Mouse (Mus musculus) midbrain, embryonic 16.5 days (tissue): ENCODE data around the gene Eif4e2. TPM values are rescaled to one million over a fixed set of nuclear protein-coding genes. Genes with fewer than 3 reads are reported as not detected.

Experiments used
- ATAC-seq: fragments of 200-750 bp; cut with Nextera tagmentation; 2 replicates; pipeline ENCODE4 v1.8.0; 2017; ENCODE audit warnings: moderate TSS enrichment
- H3K27ac ChIP-seq: fragments of 300-500 bp; sonication (generic); 2 replicates; pipeline ENCODE4 v1.5.1; 2014; ENCODE audit warnings: mild to moderate bottlenecking, low read length, mixed read lengths
- H3K27me3 ChIP-seq: fragments of 300-500 bp; sonication (generic); 2 replicates; pipeline ENCODE4 v1.6.1; 2014; ENCODE audit warnings: low read depth, low read length, mixed read lengths; ENCODE audit not compliant: control insufficient read depth, insufficient read depth
- H3K36me3 ChIP-seq: fragments of 300-500 bp; sonication (generic); 2 replicates; pipeline ENCODE4 v1.6.1; 2014; ENCODE audit warnings: mild to moderate bottlenecking, low read length, moderate library complexity, mixed read lengths; ENCODE audit not compliant: control insufficient read depth, insufficient read depth
- H3K4me1 ChIP-seq: fragments of 300-500 bp; sonication (generic); 2 replicates; pipeline ENCODE4 v1.6.1; 2014; ENCODE audit warnings: mild to moderate bottlenecking, low read length, mixed read lengths; ENCODE audit not compliant: control insufficient read depth, insufficient read depth
- H3K4me2 ChIP-seq: fragments of 300-500 bp; sonication (generic); 2 replicates; pipeline ENCODE4 v1.6.1; 2014; ENCODE audit warnings: mild to moderate bottlenecking, low read length, mixed read lengths
- H3K4me3 ChIP-seq: fragments of 300-500 bp; sonication (generic); 2 replicates; pipeline ENCODE4 v1.5.1; 2014; ENCODE audit warnings: low read depth, mild to moderate bottlenecking, low read length, moderate library complexity, mixed read lengths
- H3K9ac ChIP-seq: fragments of 300-500 bp; sonication (generic); 2 replicates; pipeline ENCODE4 v1.6.1; 2014; ENCODE audit warnings: low read depth, low read length, mixed read lengths
- H3K9me3 ChIP-seq: fragments of 300-500 bp; sonication (generic); replicated peaks from 2 replicates; pipeline ENCODE4 v1.6.1; 2014; ENCODE audit warnings: mild to moderate bottlenecking, low read length, mixed read lengths; ENCODE audit not compliant: control insufficient read depth, poor library complexity, severe bottlenecking
- WGBS: fragments of 180-500 bp; shearing (Covaris S2); extraction: QIAGEN DNeasy Blood & Tissue Kit; methylation state at CpG from one replicate; pipeline ENCODE4 v1.1.7; 2014; 5-methylcytosine and 5-hydroxymethylcytosine counted together
- polyA plus RNA-seq: library from polyadenylated mRNA; unstranded; fragments of >200 nt; fragmentation: Nextera tagmentation; extraction: Ambion mirVana; gene quantifications from 2 replicates; pipeline ENCODE4 v1.2.1, GENCODE M21; 2015

Gene Eif4e2
- 86.6 and 92.5 TPM in 2 replicates for polyA plus RNA-seq

DNA sequence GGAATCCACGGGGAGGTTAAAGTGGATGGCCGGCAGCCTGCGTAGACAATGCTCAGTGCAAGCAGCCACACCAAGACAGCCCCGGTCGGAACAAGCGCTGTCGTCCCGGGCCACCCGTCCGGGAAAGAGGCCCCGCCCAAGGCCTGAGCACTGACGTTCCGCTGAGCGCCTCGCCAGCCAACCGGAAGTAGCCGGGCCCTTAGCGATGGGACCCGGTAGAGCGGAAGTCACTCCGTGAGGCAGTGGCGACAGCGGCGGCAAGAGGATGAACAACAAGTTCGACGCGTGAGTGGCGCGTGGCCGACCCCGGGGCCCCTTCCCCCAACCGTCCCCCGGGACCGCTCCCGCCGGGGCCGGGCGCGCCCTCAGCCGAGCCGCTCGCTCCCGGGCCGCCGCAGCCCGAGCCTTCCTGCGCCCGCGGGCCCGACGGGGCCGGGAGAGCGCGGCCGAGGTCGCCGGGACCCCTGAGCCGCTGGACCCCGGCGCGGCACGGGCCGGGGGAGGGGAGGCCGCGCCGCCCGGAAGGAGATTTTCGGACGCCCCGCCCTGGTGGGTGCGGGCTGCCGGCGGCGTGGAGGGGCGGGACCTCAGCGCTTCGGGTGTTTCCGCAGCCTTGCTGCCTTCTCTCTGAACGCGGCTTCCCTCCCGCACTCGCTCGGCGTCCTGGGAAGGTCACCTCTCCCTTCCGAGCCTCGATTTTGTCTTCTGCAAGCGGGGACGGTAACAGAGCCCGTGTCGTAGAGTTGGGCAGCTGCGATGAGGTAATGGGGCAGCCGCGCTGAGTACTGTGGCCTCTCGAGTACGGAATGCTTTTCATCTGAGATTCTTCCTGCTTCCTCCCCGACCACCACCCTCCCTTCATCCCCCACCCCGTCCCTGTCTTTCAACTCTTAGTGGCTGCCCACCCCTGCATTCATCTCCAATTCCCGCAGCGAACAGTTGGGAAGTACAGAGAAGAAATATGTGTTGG, at the start of gene Eif4e2:
TSS of gene Eif4e2 (plus strand) at position 180 of the 970 bp plus-strand sequence.
- peak; percentile 97 for ATAC-seq
- WGBS: under 1% methylated on average over 96 of the region's 99 CpGs

DNA sequence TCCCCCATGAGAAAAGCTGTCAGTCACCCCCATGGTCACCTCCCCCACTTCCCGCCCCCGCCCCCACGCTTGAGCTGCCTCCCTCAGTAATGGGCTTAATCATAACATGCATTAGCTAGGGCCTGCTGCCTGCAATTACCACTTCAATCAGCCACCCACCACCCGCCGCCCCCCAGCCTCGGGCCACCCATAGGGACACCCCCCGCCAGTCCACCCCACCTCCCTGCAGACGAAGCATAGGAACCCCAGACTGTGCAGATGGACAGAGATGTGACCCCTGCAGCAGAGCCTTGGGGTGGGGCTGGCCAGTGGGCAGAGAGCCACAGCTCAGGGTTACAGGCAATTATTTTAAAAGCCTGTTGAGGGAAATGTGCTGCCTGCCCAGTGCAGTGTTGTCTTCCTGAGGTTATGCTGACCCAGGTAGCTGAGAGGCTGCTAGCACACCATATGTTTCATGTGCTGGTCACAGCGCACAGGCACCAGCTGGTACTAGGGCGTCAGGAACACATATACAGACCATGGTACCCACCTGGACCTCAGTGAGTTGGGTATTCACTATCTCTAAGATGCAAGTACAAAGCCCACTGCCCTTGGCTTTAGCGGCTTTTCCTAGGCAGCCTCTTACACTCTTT, 49.4 kb upstream of the Eif4e2 start:
- Histone ChIP-seq H3K9me3 (no peaks in the 10 kb centered on the region), H3K27ac (no peak overlapping the region), H3K9ac (no peak overlapping the region), H3K4me3 (no peak overlapping the region), H3K4me2 (no peak overlapping the region), H3K36me3 (no peaks in the 10 kb centered on the region), H3K4me1 (peaks cover 5% of the 10 kb centered on the region), H3K27me3 (no peaks in the 10 kb centered on the region; the same call in 1 of the 2 replicates)
- ATAC-seq: peak; percentile 40; the same call in 1 of the 2 replicates
- 32% methylated on average over 10 of the region's 11 CpGs for WGBS

More for the DNA sequence above, at the start of gene Eif4e2:
- Histone ChIP-seq H3K9me3 (no peaks in the 10 kb centered on the region), H3K4me1 (peaks cover 31% of the 10 kb centered on the region), H3K27ac (peak within 1 kb of the TSS; percentile 94), H3K4me2 (peak within 1 kb of the TSS; percentile 75), H3K27me3 (no peaks in the 10 kb centered on the region), H3K36me3 (no peaks in the 10 kb centered on the region), H3K9ac (peak within 1 kb of the TSS; percentile 90), H3K4me3 (peak within 1 kb of the TSS; percentile 79)

DNA sequence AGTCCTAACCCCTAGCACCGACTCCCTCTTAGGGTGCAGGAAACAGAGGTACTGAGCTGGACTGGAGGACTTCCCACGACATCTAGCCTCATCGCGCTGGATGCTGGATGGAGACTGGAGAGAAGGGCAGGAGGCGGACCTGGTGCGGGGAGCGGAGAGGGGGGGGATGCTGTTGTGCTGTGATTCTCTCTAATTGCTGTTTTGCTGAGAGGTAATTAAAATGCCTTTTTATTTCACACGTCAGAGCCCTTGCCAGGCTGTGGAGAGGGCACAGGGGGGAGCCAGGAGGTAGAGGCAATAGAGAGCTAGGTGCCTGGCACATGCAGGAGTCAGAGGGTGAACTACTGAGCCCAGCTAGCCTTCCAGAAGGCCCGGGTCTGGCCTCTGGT, 48.9 kb upstream of the Eif4e2 start:
- Histone ChIP-seq H3K27ac (no peak overlapping the region), H3K4me3 (no peak overlapping the region), H3K9me3 (no peaks in the 10 kb centered on the region), H3K36me3 (no peaks in the 10 kb centered on the region), H3K9ac (no peak overlapping the region), H3K27me3 (no peaks in the 10 kb centered on the region; the same call in 1 of the 2 replicates), H3K4me2 (no peak overlapping the region), H3K4me1 (peaks cover 10% of the 10 kb centered on the region)
- ATAC-seq: 0 out of 2 replicates have a peak, but pooled peaks have one; percentile 6
- 49% methylated on average over 9 of the region's 9 CpGs for WGBS

DNA sequence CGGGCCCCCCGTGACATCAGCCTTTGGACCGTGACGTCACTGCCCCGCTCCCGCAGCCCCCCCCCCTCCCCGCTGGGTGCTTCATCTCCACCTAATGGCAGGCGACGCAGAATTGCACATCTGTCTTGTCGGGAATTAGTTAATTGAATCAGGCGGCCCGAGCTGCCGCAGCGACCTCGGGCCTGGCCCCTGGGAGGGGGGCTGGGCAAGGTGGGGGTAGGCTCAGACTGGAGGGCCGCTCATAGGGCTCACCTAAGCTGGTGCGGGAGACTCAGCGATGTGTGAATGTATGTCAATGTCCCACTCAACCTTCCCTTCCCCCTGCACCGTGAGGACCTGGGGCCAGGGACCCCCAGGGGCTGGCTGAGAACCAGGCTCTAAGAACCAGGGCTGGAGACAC, 43.3 kb upstream of the Eif4e2 start:
- peak overlapping the region; percentile 28 for H3K4me2 ChIP-seq
- no peak overlapping the region for H3K9ac ChIP-seq
- peaks cover 3% of the 10 kb centered on the region for H3K27me3 ChIP-seq
- H3K4me3 ChIP-seq: no peak overlapping the region
- H3K4me1 ChIP-seq: peaks cover 27% of the 10 kb centered on the region
- H3K9me3 ChIP-seq: no peaks in the 10 kb centered on the region
- H3K36me3 ChIP-seq: no peaks in the 10 kb centered on the region
- no peak overlapping the region for H3K27ac ChIP-seq
- WGBS: 6% methylated on average over 14 of the region's 19 CpGs
- peak; percentile 38; the same call in 1 of the 2 replicates for ATAC-seq

DNA sequence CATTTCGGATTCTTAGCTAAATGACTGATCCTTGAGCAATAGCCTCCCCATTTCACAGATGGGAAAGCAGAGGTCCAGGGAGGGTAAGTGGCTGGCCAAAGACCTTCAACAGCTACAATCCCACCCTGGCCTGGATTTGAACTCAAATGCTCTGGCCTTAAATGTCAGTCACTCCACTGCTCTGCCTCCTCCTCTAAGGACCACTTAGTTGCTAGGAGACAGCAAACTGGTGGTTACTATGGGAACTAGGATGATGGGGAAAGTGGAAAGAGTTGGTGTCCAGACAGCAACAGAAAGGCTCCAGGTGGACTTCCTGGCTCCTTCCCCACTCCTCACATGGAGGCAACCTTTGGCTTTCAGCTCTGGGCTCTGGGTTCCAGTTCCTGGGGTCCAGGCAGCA, 42.4 kb upstream of the Eif4e2 start:
- H3K27me3 ChIP-seq: peaks cover 3% of the 10 kb centered on the region
- no peak overlapping the region for H3K27ac ChIP-seq
- no peak overlapping the region for H3K4me2 ChIP-seq
- H3K4me3 ChIP-seq: no peak overlapping the region
- WGBS: 76% methylated on average over 1 of the region's 1 CpGs
- peak; percentile 21; the same call in 1 of the 2 replicates for ATAC-seq
- no peaks in the 10 kb centered on the region for H3K36me3 ChIP-seq
- no peaks in the 10 kb centered on the region for H3K9me3 ChIP-seq
- no peak overlapping the region for H3K9ac ChIP-seq
- peaks cover 30% of the 10 kb centered on the region for H3K4me1 ChIP-seq

DNA sequence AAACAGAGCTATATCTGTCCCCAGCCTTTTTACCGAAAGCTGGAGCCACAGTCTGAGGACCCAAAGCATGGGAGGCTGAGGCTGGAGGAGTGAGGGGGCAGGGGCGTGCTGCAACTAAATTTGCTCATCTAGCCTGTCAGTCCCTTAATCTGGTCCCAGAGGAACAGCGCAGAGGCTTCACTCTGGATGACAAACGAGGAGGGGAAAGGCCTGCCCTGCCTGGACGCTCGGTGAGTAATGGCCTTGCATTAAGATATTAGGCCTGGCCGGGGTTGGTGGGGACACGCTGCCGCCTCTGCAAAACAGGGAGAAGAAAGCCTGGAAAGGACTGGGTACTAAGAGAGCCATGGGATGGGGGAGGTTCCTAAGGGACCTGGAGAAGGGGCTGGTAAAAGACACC, 41.4 kb upstream of the Eif4e2 start:
- Histone ChIP-seq H3K27ac (no peak overlapping the region), H3K36me3 (no peaks in the 10 kb centered on the region), H3K4me1 (peaks cover 30% of the 10 kb centered on the region), H3K9ac (no peak overlapping the region), H3K4me3 (no peak overlapping the region), H3K9me3 (no peaks in the 10 kb centered on the region), H3K4me2 (no peak overlapping the region), H3K27me3 (peaks cover 3% of the 10 kb centered on the region)
- ATAC-seq: no peak
- WGBS: 31% methylated on average over 9 of the region's 9 CpGs

DNA sequence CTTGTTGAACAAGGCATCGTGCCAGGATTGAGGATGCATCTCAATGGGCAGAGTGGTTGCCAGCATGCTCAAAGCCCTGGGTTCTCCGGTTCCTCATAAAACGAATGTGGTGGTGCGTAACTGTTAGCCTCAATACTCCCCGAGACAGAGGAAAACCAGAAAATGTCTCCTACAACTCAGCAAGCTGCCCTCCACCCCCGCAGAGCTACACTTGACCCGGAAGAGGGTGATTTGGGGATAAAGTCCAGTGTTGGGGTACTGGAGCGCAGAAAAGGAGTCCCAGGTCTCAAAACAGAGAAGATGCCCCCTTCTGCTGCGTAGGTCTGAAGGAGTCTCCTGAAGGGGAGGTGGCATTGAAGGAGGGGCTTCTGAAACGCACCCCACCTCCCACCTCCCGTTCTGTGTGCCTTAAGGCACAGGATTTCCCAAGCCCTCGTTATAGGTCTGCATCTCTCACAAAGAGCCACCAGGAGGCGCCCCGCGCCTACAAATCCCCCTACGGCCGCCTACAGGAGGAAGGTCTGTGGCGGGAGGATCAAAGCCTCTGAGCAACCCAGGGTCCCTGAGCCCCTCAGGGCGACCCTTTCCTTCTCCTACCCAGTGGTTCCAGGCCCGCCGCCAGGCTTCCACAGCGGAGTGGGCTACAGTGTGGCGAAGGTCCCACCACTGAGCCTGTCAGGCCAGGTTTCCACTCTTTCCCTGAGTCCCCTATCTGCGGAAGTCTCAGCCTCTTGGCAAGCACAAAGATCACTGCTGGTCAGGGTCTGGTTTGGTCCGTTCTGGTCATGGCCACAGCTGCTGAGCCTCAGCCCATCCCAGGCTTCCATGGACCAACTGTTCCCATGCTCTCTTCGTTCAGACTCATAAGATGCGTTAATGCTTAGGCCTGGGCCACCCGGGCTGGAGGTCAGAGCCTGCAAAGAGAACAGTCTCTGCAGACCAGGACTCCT, 39.4 kb upstream of the Eif4e2 start:
- H3K4me3 ChIP-seq: no peak overlapping the region
- H3K36me3 ChIP-seq: no peaks in the 10 kb centered on the region
- H3K4me2 ChIP-seq: no peak overlapping the region
- H3K9ac ChIP-seq: no peak overlapping the region
- WGBS: 24% methylated on average over 28 of the region's 28 CpGs
- no peaks in the 10 kb centered on the region for H3K9me3 ChIP-seq
- peaks cover 3% of the 10 kb centered on the region for H3K27me3 ChIP-seq
- H3K4me1 ChIP-seq: peaks cover 25% of the 10 kb centered on the region
- H3K27ac ChIP-seq: no peak overlapping the region
- no peak for ATAC-seq

DNA sequence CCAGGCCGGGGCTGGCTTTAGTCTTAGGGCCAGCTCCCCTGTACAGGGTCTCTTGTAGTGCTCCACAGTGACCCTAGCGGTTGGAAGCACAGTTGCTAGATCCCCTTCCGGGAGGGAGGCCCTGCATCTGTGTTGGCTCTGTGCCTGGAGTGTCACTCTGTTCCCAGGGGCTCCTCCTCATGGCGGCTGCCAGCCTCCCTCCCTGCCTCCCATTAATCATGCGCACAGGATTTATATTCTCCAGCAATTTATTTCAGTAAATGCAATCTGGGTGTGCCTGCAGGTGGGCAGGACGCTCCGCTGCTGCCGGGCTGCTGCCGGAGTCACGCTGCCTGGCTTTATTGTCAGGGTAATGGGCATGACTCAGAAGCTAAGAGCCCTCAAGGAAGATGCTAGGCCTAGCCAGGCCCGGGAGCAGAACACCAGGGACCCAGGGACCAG, 37.8 kb upstream of the Eif4e2 start:
- H3K9ac ChIP-seq: no peak overlapping the region
- H3K4me3 ChIP-seq: no peak overlapping the region
- H3K27ac ChIP-seq: no peak overlapping the region
- ATAC-seq: peak; percentile 76
- peaks cover 10% of the 10 kb centered on the region for H3K4me1 ChIP-seq
- no peaks in the 10 kb centered on the region for H3K36me3 ChIP-seq
- no peaks in the 10 kb centered on the region for H3K9me3 ChIP-seq
- H3K4me2 ChIP-seq: no peak overlapping the region
- peaks cover 3% of the 10 kb centered on the region for H3K27me3 ChIP-seq
- 8% methylated on average over 11 of the region's 11 CpGs for WGBS
